ENCODE assay signal across 8 mouse cellular contexts in genomic region chr7:89981557-89981956, GRCm38 (mm10). TPM values are rescaled to one million over a fixed set of nuclear protein-coding genes. Genes with fewer than 3 reads are reported as not detected.
A peak's percentile ranks its signal among the peaks of the same experiment; 100 is the strongest.
DNase-seq lines count a peak whose midpoint lies in the region; ATAC-seq and TF ChIP-seq lines count a peak whose summit lies in the region.

No protein-coding gene starts in this region.

- no peak for TF ChIP-seq CTCF in spleen, adult 2 months (IDR thresholded peaks at IDR 0.05; ENCODE audit: extremely low read depth, insufficient read depth, insufficient read length, insufficient replicate concordance)

- no peak for ATAC-seq in limb, embryonic 13.5 days (ENCODE audit: low FRiP score, low read depth)
- ATAC-seq in stomach, embryonic 15.5 days (ENCODE audit: insufficient read depth, low FRiP score, low read depth) = no peak

- DNase-seq in embryo, embryonic 11 days = peak; percentile 9
- DNase-seq in embryo, embryonic 10.5 days (ENCODE audit: low spot score) = no peak
- DNase-seq in spleen, adult 2 months (ENCODE audit: low read depth in 1 of 2, low spot score in 2 of 2) = no peak
- DNase-seq in spleen, postnatal 4 days (ENCODE audit: low spot score in 2 of 2) = no peak
- DNase-seq in layer of hippocampus, postnatal 14 days (ENCODE audit: low spot score in 2 of 2) = no peak
- no peak for DNase-seq in kidney, adult 11 months

- TF ChIP-seq POLR2A in spleen, adult 2 months (IDR thresholded peaks at IDR 0.05; ENCODE audit: low read depth, low read length) = no peak

- WGBS in spleen, adult 2 months = 6% methylated on average over 10 of the region's 10 CpGs
- WGBS in limb, embryonic 13.5 days = 12% methylated on average over 10 of the region's 10 CpGs
- WGBS in stomach, embryonic 15.5 days = 5% methylated on average over 10 of the region's 10 CpGs

- peak overlapping the region; percentile 85; the same call in 1 of the 2 replicates for H3K4me3 ChIP-seq in spleen, adult 2 months (ENCODE audit: extremely low read depth, insufficient read depth, insufficient read length)
- peak overlapping the region; percentile 74 for H3K4me3 ChIP-seq in limb, embryonic 13.5 days
- H3K4me3 ChIP-seq in stomach, embryonic 15.5 days (replicated peaks) = peak overlapping the region; percentile 86

- peaks cover 3% of the 10 kb centered on the region for H3K36me3 ChIP-seq in spleen, adult 2 months (ENCODE audit: control insufficient read depth, insufficient read depth, low read length)
- H3K36me3 ChIP-seq in limb, embryonic 13.5 days = peaks cover 3% of the 10 kb centered on the region; the same call in 1 of the 2 replicates
- no peaks in the 10 kb centered on the region for H3K36me3 ChIP-seq in stomach, embryonic 15.5 days

- peak overlapping the region; percentile 87 for H3K9ac ChIP-seq in limb, embryonic 13.5 days
- peak overlapping the region; percentile 43; the same call in 1 of the 2 replicates for H3K9ac ChIP-seq in stomach, embryonic 15.5 days

- peaks cover 4% of the 10 kb centered on the region; the same call in 1 of the 2 replicates for H3K4me1 ChIP-seq in spleen, adult 2 months (ENCODE audit: control insufficient read depth, insufficient read depth, insufficient read length)
- peaks cover 15% of the 10 kb centered on the region for H3K4me1 ChIP-seq in limb, embryonic 13.5 days
- H3K4me1 ChIP-seq in stomach, embryonic 15.5 days = 0 out of 2 replicates have a peak, but pooled peaks cover 6% of the 10 kb centered on the region

- no peaks in the 10 kb centered on the region for H3K9me3 ChIP-seq in limb, embryonic 13.5 days
- H3K9me3 ChIP-seq in stomach, embryonic 15.5 days = no peaks in the 10 kb centered on the region

- peak overlapping the region; percentile 70 for H3K4me2 ChIP-seq in limb, embryonic 13.5 days (replicated peaks)
- H3K4me2 ChIP-seq in stomach, embryonic 15.5 days = peak overlapping the region; percentile 63

- no peaks in the 10 kb centered on the region for H3K27me3 ChIP-seq in spleen, adult 2 months (ENCODE audit: control insufficient read depth, insufficient read depth, low read length)
- no peaks in the 10 kb centered on the region for H3K27me3 ChIP-seq in limb, embryonic 13.5 days
- no peaks in the 10 kb centered on the region for H3K27me3 ChIP-seq in stomach, embryonic 15.5 days (replicated peaks)

- peak overlapping the region; percentile 12; the same call in 1 of the 2 replicates for H3K27ac ChIP-seq in spleen, adult 2 months (ENCODE audit: insufficient read depth, low read length)
- peak overlapping the region; percentile 99; the same call in 1 of the 2 replicates for H3K27ac ChIP-seq in limb, embryonic 13.5 days
- H3K27ac ChIP-seq in stomach, embryonic 15.5 days = peak overlapping the region; percentile 100

RNA-seq across cellular contexts. Expression of gene Eed, which starts 0.8 kb away (rescaled TPM):
- 19.9 and 21.3 TPM in 2 replicates for polyA plus RNA-seq in spleen, adult 2 months (2012; rRNA removed)
- polyA plus RNA-seq in limb, embryonic 13.5 days (2015; fragmentation: Nextera tagmentation; extraction: Ambion mirVana) = 77.8 TPM in 2 replicates
- 68.5 and 71.8 TPM in 2 replicates for polyA plus RNA-seq in stomach, embryonic 15.5 days (2015; fragmentation: Nextera tagmentation; extraction: Ambion mirVana)
- 10 to 100 TPM; 31.2 to 33.3 TPM for total RNA-seq in layer of hippocampus, postnatal 14 days (2021)

RNA-seq across cellular contexts. Expression of gene Hikeshi, which starts 40.6 kb away (rescaled TPM):
- polyA plus RNA-seq in spleen, adult 2 months (2012; rRNA removed) = 26.1 and 26.8 TPM in 2 replicates
- 124 and 134 TPM in 2 replicates for polyA plus RNA-seq in limb, embryonic 13.5 days (2015; fragmentation: Nextera tagmentation; extraction: Ambion mirVana)
- 134 and 145 TPM in 2 replicates for polyA plus RNA-seq in stomach, embryonic 15.5 days (2015; fragmentation: Nextera tagmentation; extraction: Ambion mirVana)
- total RNA-seq in layer of hippocampus, postnatal 14 days (2021) = 100 to 1,000 TPM in 1 of 2 experiments, 10 to 100 TPM in 1; 84.7 to 102 TPM

Comparison
In these comparisons a context has a peak if more than half of its experiments do, and no peak if none do; other contexts are left out.
1. H3K27ac ChIP-seq: peak in every context shown above with its lines; median percentile 100 in stomach, embryonic 15.5 days; 99 in limb, embryonic 13.5 days; 12 in spleen, adult 2 months.